Mouse (Mus musculus) myocyte (in vitro differentiated cells): Measurements from ENCODE around the gene Rps3.

Experiments
- E2F4 ChIP-seq: IDR thresholded peaks from one replicate; pipeline ENCODE4 v1.6.1; 2011; ENCODE audit warnings: mild to moderate bottlenecking, control low read depth, moderate library complexity; ENCODE audit not compliant: insufficient read depth
- POLR2A ChIP-seq: IDR thresholded peaks from one replicate; pipeline ENCODE4 v1.6.1; 2011; ENCODE audit warnings: low read depth, mild to moderate bottlenecking, control low read depth, moderate library complexity; ENCODE audit not compliant: insufficient read length

- TF ChIP-seq POLR2A (no peak), E2F4 (no peak)
Measured at GRCm38 (mm10) chr7:99445833-99446232, 37.7 kb downstream of the Rps3 start.
